Mouse (Mus musculus): ENCODE measurements around the gene Mettl3.
A peak's percentile ranks its signal among the peaks of the same experiment; 100 is the strongest.
"Not testable (repeated sequence)": the region's sequence is repeated elsewhere in the genome, so short reads cannot be mapped to it uniquely, and the experiment has no call there.

The Mettl3 gene

DNA sequence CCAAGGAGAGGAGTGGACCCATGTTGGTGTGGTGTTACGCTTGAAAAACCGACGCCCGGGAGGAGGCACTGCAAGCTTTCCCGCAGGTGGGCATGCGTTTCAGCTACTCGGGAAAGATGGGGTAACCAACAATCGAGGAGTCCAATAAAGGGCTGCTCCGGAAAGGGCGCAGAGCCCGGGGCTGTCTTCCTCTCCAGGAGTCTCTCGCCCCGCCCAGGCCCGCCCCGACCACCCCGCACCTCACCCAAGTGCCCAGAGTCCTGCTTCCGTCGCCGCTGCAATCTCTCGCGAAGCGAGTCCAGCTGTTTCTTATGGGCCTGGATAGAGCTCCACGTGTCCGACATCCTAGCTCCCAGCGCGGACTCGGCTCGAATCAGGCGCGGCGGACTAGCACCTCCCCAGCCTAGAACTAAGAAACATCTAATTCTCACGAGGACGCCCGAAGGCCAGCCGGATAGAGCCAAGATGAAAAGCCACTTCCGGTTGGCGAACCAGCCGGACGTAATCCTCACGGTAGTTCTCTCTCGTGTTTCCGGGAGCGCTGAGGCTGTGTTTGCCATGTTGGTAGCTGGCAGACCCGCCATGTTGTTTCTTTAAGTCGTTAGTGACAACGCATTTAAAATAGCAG lies at the start of gene Mettl3:
TSS of gene Mettl3 (minus strand) at position 485 of the 628 bp plus-strand sequence.
- DNase-seq (ENCODE audit: low spot score in 2 of 2), result peak; percentile 91 to 95

DNA sequence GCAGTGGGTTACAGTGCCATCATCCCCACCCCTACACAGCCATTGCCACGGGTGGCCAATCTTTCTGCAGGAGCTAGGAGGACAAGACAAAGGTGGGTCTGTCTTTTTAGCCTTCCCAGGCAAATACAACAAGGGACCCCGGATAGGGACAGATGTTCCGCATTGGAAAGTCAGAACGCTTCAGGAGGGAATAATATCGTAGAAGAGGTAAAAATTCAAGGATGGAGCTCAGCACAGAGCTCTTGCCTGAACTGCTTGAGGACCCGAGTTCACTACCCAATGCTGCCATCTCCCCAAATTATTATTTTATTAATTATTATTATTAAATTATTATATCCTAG lies 34.6 kb upstream of the Mettl3 start:
- DNase-seq (ENCODE audit: low spot score in 2 of 2), result no peak

DNA sequence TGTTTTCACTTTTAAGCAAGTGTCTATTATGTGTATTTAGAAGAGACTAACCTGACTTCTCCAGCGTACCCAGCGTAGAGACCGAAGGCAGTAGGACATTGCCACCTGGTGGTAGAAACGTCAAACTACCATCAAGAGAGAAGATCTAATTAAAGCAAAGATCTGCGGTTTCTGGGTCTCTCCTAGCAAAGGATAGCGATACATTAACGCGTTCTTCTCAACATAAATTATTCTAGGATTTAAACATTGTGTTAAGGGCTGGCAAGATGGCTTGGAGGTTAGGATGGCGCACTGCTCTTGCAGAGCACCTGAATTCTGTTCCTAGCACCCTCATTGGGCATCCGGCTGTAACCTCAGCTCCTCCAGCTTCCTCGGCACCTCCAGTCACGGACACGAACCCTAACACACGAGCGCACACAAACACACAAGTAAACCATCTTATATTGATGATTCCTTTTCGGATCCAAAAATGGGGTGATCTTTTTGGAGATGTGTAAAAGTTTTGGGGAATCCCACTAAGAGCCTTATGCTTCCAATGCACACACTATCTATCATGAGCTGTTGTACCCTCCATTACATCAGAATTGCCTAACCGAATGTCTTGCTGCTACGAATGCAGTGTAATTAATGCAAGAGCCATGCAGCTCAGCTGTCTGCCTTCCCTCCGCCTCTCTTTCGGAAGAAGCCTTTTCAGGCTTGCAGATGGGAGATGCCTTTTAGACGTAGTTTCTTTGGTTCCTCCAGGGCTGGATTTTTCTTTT lies 34.0 kb upstream of the Mettl3 start:
- peak; percentile 58 to 84 for DNase-seq (ENCODE audit: low spot score in 2 of 2)

DNA sequence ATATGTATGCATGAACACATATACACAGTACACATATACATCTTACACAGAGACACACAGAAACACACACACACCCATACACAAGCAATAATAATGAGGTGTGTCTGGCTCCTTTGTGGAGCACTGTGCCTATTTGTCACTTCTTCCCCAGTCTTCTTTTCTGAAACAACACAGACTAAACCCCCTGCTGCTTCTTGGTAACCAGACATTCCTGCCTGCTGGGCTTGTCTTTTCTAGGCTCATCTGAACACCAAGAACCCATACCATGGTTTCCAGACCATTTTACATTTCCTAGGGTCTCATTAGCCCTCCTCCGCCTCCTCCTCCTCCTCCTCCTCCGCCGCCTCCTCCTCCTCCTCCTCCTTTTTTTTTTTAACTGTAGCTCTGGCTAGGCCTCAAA lies 27.2 kb upstream of the Mettl3 start:
- no peak for DNase-seq (ENCODE audit: low spot score in 2 of 2)

GRCm38 (mm10) chr14:52331069-52331750 lies 26.3 kb upstream of the Mettl3 start:
- DNase-seq (ENCODE audit: low spot score in 2 of 2), result no peak

DNA sequence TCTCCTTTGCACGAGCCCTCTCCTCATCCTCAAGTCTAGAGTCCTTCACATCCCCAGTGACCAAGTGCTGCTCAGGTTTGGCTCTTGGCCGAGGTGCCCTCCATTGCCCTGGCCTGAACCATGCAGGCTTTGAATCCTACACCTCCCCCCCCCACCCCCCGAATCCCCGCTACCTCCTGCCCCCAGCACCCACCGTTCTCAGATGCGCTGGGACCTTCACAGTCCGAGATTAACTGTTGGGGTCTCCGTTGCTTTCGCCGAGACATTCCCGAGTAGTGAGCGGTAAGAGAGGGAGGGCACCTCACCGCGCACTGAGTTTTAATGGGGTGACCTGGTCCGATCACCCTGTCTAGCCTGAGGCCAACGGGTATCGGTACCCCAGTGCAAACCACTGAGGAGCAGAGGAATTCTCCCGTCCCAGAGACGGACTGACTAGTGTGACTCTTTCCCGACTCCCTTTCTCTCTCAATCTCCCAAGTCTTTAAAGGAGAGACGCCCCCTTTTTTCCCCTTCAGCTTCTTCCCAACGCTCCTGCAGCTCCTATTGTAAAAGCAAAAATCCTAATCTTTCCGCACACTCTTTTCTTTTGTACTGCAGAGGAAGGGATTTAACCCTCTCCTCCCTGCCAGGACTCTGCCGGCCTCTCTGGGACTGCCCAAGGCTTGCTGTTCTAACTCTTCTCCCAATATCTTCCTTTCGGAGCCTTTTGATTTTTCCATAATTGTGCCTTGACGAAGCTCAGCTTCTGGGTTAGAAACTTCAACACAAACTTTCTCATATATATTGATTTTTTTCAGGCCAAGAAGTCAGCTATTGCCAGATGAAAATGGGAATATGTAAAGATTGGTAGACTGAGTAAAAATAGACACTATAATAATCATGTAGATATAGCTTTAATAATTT lies 23.2 kb upstream of the Mettl3 start, which contains the start of gene Sall2:
TSS of gene Sall2 (minus strand) at position 853 of the 903 bp plus-strand sequence.
- DNase-seq (ENCODE audit: low spot score in 2 of 2), result no peak

GRCm38 (mm10) chr14:52327375-52327901 lies 22.5 kb upstream of the Mettl3 start:
- DNase-seq (ENCODE audit: low spot score in 2 of 2), result no peak

- no peak for DNase-seq (ENCODE audit: low spot score in 2 of 2)
These were observed 21.0 kb upstream of the Mettl3 start for GRCm38 (mm10) chr14:52325890-52326289.

DNA sequence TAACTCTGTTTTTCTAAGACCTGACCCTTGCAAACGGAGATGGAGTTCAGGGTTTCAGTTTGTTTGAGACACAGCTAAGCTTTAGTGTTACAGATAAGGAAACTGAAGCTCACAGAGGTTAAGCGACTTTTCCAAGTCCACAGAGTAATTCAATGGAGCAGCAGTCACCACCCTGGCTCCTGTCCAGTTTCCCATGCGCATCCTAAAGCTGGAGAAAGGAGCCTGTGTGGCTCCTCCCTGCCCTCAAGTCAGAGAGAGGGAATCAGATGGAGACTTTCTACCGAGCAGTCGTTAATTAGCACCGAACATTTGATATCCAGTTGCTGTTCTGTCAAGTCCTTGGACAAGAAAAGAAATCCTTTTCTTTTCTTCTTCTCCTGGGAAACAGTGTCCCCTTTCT lies 14.4 kb upstream of the Mettl3 start:
- no peak for DNase-seq (ENCODE audit: low spot score in 2 of 2)

GRCm38 (mm10) chr14:52316441-52317225 lies 11.7 kb upstream of the Mettl3 start:
- DNase-seq (ENCODE audit: low spot score in 2 of 2), result no peak

- DNase-seq (ENCODE audit: low spot score in 2 of 2), result peak; percentile 63 to 77
These were observed 11.0 kb upstream of the Mettl3 start for GRCm38 (mm10) chr14:52315792-52316440.

DNA sequence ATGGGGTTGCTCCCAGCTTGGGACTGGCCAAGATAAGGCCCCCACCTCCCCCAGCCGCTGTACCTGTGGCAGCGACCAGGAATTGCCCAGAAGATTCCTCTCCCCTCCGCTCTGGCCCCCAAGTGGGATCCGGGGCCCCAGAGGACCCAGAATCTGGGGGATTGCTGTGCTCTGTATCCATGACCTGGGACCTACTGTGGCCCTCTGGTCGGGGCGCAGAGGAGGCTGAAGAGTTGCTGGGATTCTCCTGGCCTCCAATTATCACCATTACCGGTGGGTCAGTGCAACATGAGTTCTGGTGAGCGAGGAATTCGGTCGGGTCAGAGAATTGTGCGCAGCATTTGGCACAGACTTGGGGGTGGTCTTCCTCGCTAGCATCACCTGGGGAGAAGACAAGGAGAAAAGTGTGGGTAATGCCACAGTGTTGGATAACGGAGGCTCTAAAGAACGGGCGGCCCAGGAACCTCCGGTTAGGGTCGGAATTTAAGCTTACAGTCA lies 10.4 kb upstream of the Mettl3 start:
- DNase-seq (ENCODE audit: low spot score in 2 of 2), result no peak

DNA sequence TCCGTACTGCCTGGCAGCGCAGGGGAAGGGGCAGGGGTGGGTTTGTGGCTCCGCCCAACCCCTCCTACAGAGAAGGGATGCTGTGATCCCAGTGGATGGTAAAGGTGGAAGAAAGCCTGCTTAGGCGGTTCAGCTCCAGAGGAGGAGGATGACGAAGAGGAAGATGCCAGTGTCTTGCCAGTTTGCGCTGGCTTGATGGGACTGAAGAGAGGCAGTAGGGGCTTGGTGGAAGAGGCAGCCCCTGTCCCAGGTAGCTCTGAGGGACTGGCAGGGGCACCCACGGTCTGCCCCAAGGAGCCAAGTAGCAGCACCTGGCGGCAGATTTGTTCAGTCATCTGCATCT lies 9.9 kb upstream of the Mettl3 start:
- no peak for DNase-seq (ENCODE audit: low spot score in 2 of 2)

GRCm38 (mm10) chr14:52313931-52314807 lies 9.2 kb upstream of the Mettl3 start:
- no peak for DNase-seq (ENCODE audit: low spot score in 2 of 2)

DNA sequence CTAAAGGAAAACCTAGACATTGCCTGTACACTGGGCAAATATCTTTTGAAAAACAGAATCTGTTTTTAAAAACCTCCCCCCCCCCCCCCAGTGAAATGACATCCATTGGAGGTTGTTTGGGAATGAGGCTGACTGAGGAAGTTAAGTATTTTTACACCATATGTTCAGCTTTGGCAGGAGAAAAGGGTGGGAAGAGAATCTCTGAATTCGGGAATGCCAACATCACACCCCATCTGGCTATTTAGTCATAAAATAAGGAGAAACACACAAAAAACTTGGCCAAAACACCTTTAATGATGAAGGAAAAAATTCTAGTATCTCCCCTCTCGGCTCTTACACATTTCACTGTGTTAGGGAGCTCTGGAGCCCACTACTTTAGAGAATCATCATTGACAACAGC lies 6.0 kb upstream of the Mettl3 start:
- no peak for DNase-seq (ENCODE audit: low spot score in 2 of 2)

DNA sequence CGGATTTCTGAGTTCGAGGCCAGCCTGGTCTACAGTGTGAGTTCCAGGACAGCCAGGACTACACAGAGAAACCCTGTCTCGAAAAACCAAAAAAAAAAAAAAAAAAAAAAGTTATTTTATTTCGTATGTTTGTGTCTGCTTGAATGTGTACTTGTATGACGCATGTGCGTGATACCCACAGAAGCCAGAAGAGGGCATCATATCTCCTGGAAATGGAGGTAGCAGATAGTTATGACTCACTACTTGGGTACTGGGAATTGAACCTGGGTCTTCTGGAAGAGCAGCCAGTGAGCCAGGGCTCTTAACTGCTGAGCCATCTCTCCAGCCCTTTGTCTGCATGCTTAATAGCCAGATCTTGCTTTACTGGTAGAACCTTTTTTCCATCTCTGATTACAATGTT lies 5.4 kb upstream of the Mettl3 start:
- DNase-seq (ENCODE audit: low spot score in 2 of 2), result not testable (repeated sequence)

GRCm38 (mm10) chr14:52306100-52306499 lies 1.2 kb upstream of the Mettl3 start:
- no peak for DNase-seq (ENCODE audit: low spot score in 2 of 2)

DNA sequence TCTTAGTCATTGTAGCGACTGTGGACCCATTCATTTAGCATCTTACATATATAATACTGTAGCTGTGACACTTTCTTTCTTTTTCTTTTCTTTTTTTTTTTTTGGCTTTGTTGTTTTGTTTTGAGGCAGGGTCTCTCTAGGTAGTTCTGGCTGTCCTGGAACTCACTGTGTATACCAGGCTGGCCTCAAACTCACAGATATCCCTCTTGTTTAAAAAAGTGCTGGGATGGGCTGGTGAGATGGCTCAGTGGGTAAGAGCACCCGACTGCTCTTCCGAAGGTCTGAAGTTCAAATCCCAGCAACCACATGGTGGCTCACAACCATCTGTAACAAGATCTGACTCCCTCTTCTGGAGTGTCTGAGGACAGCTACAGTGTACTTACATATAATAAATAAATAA lies 1.4 kb downstream of the Mettl3 start:
- DNase-seq (ENCODE audit: low spot score in 2 of 2), result not testable (repeated sequence)
